Mouse (Mus musculus): ENCODE data around the gene Ylpm1. TPM values are rescaled to one million over a fixed set of nuclear protein-coding genes. Genes with fewer than 3 reads are reported as not detected.

The Ylpm1 gene
- total RNA-seq, 2 experiments from 2014 or later: 33.6 to 36.3 TPM

DNA sequence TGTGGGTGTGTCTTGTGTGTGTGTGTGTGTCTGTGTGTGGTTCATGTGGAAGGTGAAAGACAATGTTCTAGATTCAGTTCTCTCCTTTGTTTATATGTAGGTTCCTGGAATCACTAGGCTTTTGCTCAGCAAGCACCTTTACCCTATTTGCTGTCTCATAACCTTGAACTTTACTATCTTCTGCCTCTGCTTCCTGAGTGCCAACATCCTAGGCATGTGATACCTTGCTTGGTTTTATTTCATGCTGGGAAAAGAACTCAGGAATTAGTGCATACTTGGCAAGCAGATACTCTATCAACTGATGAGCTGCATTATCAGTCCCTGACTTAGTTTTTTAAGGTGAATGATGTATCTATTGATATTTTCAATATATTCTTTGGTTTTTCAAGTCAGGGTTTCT is 10.9 kb downstream of the Ylpm1 start:
- DNase-seq: no peak
- intact Hi-C loops (cut with DNase I): no loop called here

- intact Hi-C loops (cut with DNase I): no loop called here
Observed at GRCm38 (mm10) chr12:85009776-85010175, 13.7 kb downstream of the Ylpm1 start.

DNA sequence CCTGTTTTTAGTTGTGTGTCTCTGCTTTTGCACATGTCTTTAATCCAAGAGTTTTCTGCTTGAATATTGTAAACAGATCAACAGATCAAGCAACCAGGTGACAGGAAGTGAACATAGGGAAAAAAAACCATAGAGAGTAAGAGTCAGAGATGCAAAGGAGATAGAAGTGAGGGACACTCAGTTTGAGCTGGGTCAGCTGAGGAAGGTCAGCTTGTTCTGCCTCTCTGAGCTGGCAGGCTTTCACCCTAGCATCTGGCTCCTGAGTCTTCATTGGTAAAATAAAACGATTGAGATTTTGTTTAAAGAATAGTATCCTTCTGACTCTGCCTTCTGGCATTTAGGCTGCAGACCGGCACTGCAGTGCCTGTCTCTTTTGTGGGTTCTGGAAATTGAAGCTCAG is 14.4 kb downstream of the Ylpm1 start:
- DNase-seq: no peak
- intact Hi-C loops (cut with DNase I): no loop called here

More at GRCm38 (mm10) chr12:85009776-85010175, 13.7 kb downstream of the Ylpm1 start:
- DNase-seq: peak; percentile 20 to 49

DNA sequence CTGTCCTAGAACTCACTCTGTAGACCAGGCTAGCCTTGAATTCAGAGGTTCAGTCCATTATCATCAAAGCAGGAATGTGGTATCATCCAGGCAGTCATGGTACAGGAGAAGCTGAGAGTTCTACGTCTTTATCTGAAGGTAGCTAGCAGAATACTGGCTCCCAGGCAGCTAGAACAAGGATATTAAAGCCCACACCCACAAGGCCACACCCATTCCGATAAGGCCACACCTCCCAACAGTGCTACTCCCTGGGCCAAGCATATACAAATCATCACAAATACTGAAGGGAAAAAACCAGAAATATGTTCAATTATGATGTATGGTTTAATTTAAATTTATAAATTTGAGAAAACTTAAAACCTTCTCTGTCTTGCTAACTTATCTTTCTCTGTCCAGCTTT is 16.1 kb downstream of the Ylpm1 start:
- no peak for DNase-seq
- intact Hi-C loops (cut with DNase I): no loop called here

DNA sequence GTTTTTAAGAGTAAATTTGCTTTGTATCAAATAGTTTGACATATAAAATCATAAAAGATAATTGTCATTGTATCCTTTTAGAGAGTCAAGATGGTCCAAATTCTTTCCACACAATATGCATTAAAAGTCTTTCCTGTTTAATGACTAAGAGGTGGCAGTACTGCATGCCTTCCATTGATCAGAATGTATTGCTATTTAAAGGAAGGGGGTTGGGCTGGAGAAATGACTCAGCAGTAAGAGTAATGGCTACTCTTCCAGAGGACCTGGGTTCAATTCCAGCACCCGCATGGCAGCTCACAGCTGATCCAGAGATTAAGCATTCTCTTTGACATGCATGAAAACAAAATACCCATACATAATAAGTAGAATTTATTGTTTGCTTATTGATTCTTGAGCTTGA is 25.9 kb downstream of the Ylpm1 start:
- intact Hi-C loops (cut with DNase I): no loop called here
- DNase-seq: no peak

DNA sequence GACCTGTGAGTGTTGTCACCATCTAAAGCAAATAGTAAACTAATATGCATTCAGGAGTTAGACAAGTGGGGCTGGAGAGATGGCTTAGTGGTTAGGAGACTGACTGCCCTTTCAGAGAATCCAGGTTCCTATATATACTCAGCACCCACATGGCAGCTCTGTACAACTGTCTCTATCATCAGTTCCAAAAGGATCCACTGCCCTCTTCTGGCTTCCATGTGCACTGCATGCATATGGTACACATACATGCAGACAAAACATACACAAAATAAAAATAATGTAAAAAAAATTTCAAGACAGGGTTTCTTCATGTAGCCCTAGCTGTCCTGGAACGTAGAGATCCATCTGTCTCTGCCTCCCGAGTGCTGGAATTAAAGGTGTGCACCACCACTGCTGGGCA is 36.6 kb downstream of the Ylpm1 start:
- intact Hi-C loops (cut with DNase I): loop anchor here (2.0 to 5.0 kb wide), 2 partner anchors 160 to 248 kb away; no protein-coding TSS in a partner anchor
- DNase-seq: peak; percentile 17 to 44

DNA sequence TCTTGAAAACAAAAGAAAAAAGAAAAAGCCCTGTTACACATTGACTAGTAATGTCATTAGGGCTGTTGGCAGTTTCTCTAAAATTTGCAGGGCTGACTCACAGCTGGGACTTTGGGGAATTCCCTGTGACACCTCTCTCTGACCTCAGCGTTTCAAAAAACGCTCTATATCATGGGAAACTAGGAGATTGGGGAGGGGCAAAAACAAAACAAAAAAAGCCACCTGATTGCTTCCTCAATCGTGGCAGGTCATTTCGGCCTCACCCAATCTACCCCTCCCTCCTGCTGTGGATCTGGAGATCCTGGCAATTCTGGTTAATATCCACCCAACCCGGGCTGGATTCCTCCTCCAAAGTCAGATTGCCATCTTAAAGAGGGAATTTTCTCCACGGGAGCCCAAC is 55.1 kb downstream of the Ylpm1 start:
- intact Hi-C loops (cut with DNase I): no loop called here

DNA sequence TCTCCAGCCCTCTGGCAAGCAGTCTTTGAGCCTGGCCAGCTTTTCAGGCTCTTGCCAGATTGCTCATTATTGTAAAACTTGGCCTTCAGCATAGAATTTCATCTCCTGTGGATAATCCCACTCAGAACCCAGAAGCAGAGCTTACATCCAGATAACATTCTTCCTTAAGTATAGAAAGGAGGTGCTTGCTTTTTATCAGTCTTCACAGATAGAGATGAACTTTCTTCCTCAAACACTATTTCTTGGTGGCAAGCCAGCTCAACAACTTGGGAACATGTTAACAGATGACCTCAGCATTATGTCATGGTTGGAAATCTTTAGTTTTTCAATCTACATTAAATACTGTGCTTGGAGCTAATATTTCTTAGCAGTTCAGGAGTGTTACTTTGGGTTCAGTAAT is 74.9 kb downstream of the Ylpm1 start:
- intact Hi-C loops (cut with DNase I): no loop called here
- peak in 1 of 2 experiments; percentile 18 for DNase-seq

More for the DNA sequence above, 55.1 kb downstream of the Ylpm1 start:
- peak in 1 of 2 experiments; percentile 5 for DNase-seq

DNA sequence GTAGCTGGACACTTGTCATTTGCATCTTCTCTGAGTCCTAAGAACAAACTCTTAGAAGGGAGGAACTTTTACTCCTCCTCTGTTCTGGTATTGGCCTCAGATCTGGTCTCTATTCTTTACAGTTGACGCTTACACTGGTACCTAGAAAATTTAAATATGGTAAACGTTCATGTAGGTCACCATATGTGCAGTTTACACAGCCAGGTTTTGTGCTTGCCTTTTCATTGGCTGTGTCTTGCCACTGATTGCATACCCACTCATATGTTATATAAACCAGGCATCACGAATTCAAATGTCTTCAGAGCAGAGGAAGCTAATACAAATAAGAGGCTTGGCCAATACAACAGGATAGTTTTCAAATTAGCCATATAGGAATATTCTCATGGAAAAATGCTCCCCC is 81.0 kb downstream of the Ylpm1 start:
- intact Hi-C loops (cut with DNase I): no loop called here

GRCm38 (mm10) chr12:85084257-85084656 is 88.1 kb downstream of the Ylpm1 start:
- no peak for DNase-seq
- intact Hi-C loops (cut with DNase I): no loop called here

More for the DNA sequence above, 81.0 kb downstream of the Ylpm1 start:
- no peak for DNase-seq

- no peak for DNase-seq
- intact Hi-C loops (cut with DNase I): no loop called here
Observed at GRCm38 (mm10) chr12:85084941-85085340, 88.8 kb downstream of the Ylpm1 start.

GRCm38 (mm10) chr12:85087845-85088244 is 91.7 kb downstream of the Ylpm1 start:
- DNase-seq: no peak

GRCm38 (mm10) chr12:85091190-85091589 is 95.1 kb downstream of the Ylpm1 start:
- DNase-seq: no peak
- intact Hi-C loops (cut with DNase I): no loop called here

More at GRCm38 (mm10) chr12:85087845-85088244, 91.7 kb downstream of the Ylpm1 start:
- intact Hi-C loops (cut with DNase I): no loop called here

DNA sequence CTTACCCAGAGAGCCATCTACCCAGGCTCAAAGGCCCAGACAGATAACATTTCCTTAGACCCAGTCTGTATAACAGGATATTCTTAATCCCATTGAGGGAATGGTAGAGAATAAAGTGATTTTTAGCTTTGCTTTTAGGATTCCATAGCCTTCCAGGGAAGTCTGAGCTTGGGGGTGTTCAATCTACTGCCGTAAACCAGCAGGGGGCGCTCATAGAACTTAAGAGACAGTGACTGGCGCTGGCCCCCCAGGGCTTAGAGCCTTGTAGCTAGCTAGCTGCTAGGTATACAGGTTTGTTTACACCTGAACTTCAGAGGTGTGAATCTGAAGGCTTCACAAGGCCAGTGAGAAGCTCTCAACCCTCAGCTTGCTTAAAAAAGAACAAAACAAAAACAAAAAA is 96.1 kb downstream of the Ylpm1 start:
- intact Hi-C loops (cut with DNase I): loop anchor here (1.0 kb wide), 1 partner anchor 213 kb away; no protein-coding TSS in a partner anchor
- peak; percentile 60 to 78 for DNase-seq

DNA sequence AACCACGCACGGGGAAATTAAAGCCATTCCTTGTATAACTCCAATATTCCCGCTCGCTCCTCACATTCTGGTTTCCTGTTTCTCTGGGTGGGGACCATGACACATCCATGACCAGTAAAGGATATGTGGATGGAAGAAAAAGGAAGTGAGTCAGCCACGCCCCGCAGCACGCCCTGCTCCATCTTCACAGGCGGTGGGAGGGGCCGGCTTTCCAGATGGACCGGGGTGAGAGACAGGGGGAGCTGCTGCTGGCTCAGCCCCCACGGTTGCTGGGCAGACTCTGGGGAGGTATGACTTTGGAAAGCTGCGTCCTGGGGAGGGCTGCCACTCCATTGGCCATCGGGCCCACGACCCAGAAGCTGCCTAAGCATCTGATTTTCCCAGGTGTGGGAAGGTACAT is 97.9 kb downstream of the Ylpm1 start:
- intact Hi-C loops (cut with DNase I): no loop called here
- peak; percentile 66 to 76 for DNase-seq

DNA sequence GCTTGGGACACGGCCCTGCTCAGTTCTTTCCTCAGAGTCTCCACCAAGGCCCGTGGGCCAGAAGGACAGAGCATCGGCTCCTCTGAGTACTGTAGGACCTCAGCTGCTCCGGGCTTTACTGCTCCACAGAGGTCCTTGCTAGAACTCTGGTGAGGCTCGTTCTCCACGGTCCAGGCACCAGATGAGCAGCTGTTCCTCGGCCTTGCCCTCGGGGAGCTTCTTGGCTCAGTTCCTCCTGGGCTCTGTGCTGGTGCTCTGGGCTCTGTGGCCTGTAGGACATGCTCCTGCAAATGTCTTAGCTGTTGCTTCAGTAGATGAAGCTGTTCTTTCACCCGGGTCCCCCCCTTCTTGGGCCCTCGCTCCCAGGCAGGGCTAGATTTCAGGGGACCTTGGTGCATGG is 98.6 kb downstream of the Ylpm1 start:
- intact Hi-C loops (cut with DNase I): no loop called here

GRCm38 (mm10) chr12:85095146-85095545 is 99.0 kb downstream of the Ylpm1 start:
- DNase-seq: peak in 1 of 2 experiments; percentile 21
- intact Hi-C loops (cut with DNase I): no loop called here

More for the DNA sequence above, 98.6 kb downstream of the Ylpm1 start:
- DNase-seq: peak; percentile 48 to 60

- DNase-seq: no peak
- intact Hi-C loops (cut with DNase I): no loop called here
Observed at GRCm38 (mm10) chr12:85095859-85096258, 99.7 kb downstream of the Ylpm1 start.

DNA sequence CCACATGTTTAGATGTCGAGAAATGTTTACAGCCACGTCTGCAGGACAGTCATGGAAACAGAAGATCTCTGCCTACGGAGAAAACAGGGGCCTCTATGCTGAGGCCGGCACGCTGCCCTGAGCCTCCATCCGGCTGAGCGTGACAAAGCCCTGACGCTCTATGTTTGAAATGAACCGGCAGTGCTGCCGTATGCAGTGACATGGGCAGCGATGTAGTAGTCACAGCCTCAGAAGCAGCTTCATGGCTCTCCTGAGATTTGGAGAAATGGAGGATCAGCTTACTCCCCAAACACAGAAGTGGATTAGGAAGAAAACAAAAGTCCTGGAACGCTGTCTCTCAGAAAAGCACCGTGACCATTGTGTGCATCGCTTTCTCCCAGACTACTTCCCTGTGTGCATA is 104.9 kb downstream of the Ylpm1 start:
- DNase-seq: no peak
- intact Hi-C loops (cut with DNase I): no loop called here

DNA sequence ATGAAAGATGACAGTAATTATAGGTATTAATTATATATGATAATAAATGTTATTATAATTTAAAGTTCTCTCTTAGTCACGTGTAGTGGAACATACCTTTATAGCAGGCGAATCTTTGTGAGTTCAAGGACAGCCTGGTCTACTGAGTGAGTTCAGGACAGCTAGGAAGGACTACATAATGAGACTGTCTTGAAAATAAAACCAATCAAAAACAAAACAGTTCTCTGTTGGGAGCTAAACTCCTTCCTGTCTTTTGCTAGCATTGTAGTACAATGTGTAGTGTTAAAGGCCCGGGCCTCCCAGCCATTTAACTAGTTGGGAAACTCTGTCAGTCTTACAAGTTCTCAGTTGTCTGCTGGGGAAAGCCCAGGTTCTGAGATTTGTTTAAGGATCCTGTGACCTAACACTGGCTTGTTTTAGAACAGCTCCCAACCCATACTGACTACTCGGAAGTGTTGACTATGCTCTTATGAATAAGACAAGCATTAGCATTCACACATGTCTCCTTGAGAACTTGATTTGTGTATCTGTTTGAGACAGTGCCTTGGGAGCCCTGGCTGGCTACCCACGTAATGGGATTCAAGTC is 105.5 kb downstream of the Ylpm1 start:
- intact Hi-C loops (cut with DNase I): no loop called here
- DNase-seq: no peak

GRCm38 (mm10) chr12:85103096-85103495 is 107.0 kb downstream of the Ylpm1 start:
- DNase-seq: no peak
- intact Hi-C loops (cut with DNase I): no loop called here

GRCm38 (mm10) chr12:85104789-85105188 is 108.7 kb downstream of the Ylpm1 start:
- DNase-seq: no peak
- intact Hi-C loops (cut with DNase I): no loop called here

GRCm38 (mm10) chr12:85106292-85106691 is 110.2 kb downstream of the Ylpm1 start:
- no peak for DNase-seq
- intact Hi-C loops (cut with DNase I): no loop called here

All from heart, postnatal 10 days (tissue).